Mouse (Mus musculus): ENCODE data around the gene Krtap28-10. TPM values are rescaled to one million over a fixed set of nuclear protein-coding genes. Genes with fewer than 3 reads are reported as not detected.

Krtap28-10 gene
- polyA plus RNA-seq (2015; fragmentation: Nextera tagmentation; extraction: Ambion mirVana), result not detected in 2 replicates

- Histone ChIP-seq H3K27me3 (ENCODE audit: insufficient read depth, low read length) (no peaks in the 10 kb centered on the region), H3K36me3 (ENCODE audit: insufficient read depth, low read length) (no peaks in the 10 kb centered on the region), H3K27ac (no peak within 1 kb of the TSS), H3K4me2 (ENCODE audit: low read length) (no peak within 1 kb of the TSS), H3K4me1 (replicated peaks; ENCODE audit: insufficient read depth, low read length) (0 out of 2 replicates have a peak, but pooled peaks cover 4% of the 10 kb centered on the region), H3K4me3 (replicated peaks; ENCODE audit: low read depth, low read length) (no peak within 1 kb of the TSS), H3K9ac (ENCODE audit: low read depth, low read length) (no peak within 1 kb of the TSS), H3K9me3 (replicated peaks; ENCODE audit: low read length) (no peaks in the 10 kb centered on the region)
- ATAC-seq (replicated peaks; ENCODE audit: low FRiP score, low read depth), result no peak
- no peak for DNase-seq (ENCODE audit: low spot score)
- no peak for TF ChIP-seq CTCF (IDR thresholded peaks at IDR 0.05; ENCODE audit: low read depth)
- 82% methylated on average over 2 of the region's 2 CpGs for WGBS
Observed at GRCm38 (mm10) chr1:83042380-83042779, at the start of gene Krtap28-10. Krtap28-10 (minus strand) TSS chr1:83042480.

GRCm38 (mm10) chr1:83091268-83091667 is 49.0 kb upstream of the Krtap28-10 start:
- TF ChIP-seq CTCF (IDR thresholded peaks at IDR 0.05; ENCODE audit: low read depth), result no peak
- no peak overlapping the region for H3K4me2 ChIP-seq (ENCODE audit: low read length)
- H3K36me3 ChIP-seq (ENCODE audit: insufficient read depth, low read length), result no peaks in the 10 kb centered on the region
- no peaks in the 10 kb centered on the region for H3K4me1 ChIP-seq (replicated peaks; ENCODE audit: insufficient read depth, low read length)
- 69% methylated on average over 3 of the region's 3 CpGs for WGBS
- no peak overlapping the region for H3K4me3 ChIP-seq (replicated peaks; ENCODE audit: low read depth, low read length)
- H3K9ac ChIP-seq (ENCODE audit: low read depth, low read length), result no peak overlapping the region
- no peak for ATAC-seq (replicated peaks; ENCODE audit: low FRiP score, low read depth)
- no peak overlapping the region for H3K27ac ChIP-seq
- H3K9me3 ChIP-seq (replicated peaks; ENCODE audit: low read length), result no peaks in the 10 kb centered on the region
- H3K27me3 ChIP-seq (ENCODE audit: insufficient read depth, low read length), result no peaks in the 10 kb centered on the region
- DNase-seq (ENCODE audit: low spot score), result no peak

- Histone ChIP-seq H3K4me2 (ENCODE audit: low read length) (no peak overlapping the region), H3K4me3 (replicated peaks; ENCODE audit: low read depth, low read length) (no peak overlapping the region), H3K9me3 (replicated peaks; ENCODE audit: low read length) (no peaks in the 10 kb centered on the region), H3K4me1 (replicated peaks; ENCODE audit: insufficient read depth, low read length) (no peaks in the 10 kb centered on the region), H3K36me3 (ENCODE audit: insufficient read depth, low read length) (no peaks in the 10 kb centered on the region), H3K27ac (no peak overlapping the region), H3K9ac (ENCODE audit: low read depth, low read length) (no peak overlapping the region), H3K27me3 (ENCODE audit: insufficient read depth, low read length) (no peaks in the 10 kb centered on the region)
- ATAC-seq (replicated peaks; ENCODE audit: low FRiP score, low read depth), result no peak
- 73% methylated on average over 2 of the region's 2 CpGs for WGBS
- DNase-seq (ENCODE audit: low spot score), result peak; percentile 28
- no peak for TF ChIP-seq CTCF (IDR thresholded peaks at IDR 0.05; ENCODE audit: low read depth)
Observed at GRCm38 (mm10) chr1:83084790-83085189, 42.5 kb upstream of the Krtap28-10 start.

DNA sequence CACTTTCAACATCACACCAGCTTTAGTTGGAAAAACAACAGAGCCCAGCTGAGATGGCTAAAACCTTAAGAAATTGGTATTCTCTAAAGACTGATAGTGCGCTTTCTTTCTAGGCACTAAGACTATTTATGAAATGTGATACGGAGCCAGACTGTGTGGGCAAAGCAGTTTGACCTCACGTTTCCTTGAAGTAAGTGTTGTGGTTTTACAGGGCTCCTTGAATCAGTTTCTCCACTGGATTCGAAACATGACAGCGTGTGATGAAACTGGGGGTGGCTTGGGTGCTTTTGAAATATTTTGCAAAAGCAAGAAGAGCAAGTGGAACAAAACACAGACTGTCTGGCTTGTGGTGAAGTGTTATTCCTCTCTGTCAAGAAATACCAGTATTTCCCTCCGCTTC is 34.7 kb upstream of the Krtap28-10 start:
- Histone ChIP-seq H3K36me3 (ENCODE audit: insufficient read depth, low read length) (no peaks in the 10 kb centered on the region), H3K4me3 (replicated peaks; ENCODE audit: low read depth, low read length) (no peak overlapping the region), H3K4me2 (ENCODE audit: low read length) (no peak overlapping the region), H3K9me3 (replicated peaks; ENCODE audit: low read length) (no peaks in the 10 kb centered on the region), H3K27ac (no peak overlapping the region), H3K4me1 (replicated peaks; ENCODE audit: insufficient read depth, low read length) (no peaks in the 10 kb centered on the region), H3K27me3 (ENCODE audit: insufficient read depth, low read length) (no peaks in the 10 kb centered on the region), H3K9ac (ENCODE audit: low read depth, low read length) (no peak overlapping the region)
- TF ChIP-seq CTCF (IDR thresholded peaks at IDR 0.05; ENCODE audit: low read depth), result no peak
- DNase-seq (ENCODE audit: low spot score) (no peak), ATAC-seq (replicated peaks; ENCODE audit: low FRiP score, low read depth) (no peak)
- 72% methylated on average over 6 of the region's 6 CpGs for WGBS

GRCm38 (mm10) chr1:83076190-83076917 is 34.1 kb upstream of the Krtap28-10 start:
- peak; percentile 69; the same call in 1 of the 2 replicates for ATAC-seq (replicated peaks; ENCODE audit: low FRiP score, low read depth)
- no peaks in the 10 kb centered on the region for H3K9me3 ChIP-seq (replicated peaks; ENCODE audit: low read length)
- WGBS, result 47% methylated on average over 11 of the region's 11 CpGs

GRCm38 (mm10) chr1:83075526-83076189 is 33.4 kb upstream of the Krtap28-10 start:
- Histone ChIP-seq H3K4me2 (ENCODE audit: low read length) (peak overlapping the region; percentile 47), H3K9me3 (replicated peaks; ENCODE audit: low read length) (no peaks in the 10 kb centered on the region), H3K9ac (ENCODE audit: low read depth, low read length) (no peak overlapping the region), H3K4me1 (replicated peaks; ENCODE audit: insufficient read depth, low read length) (no peaks in the 10 kb centered on the region), H3K27ac (no peak overlapping the region), H3K27me3 (ENCODE audit: insufficient read depth, low read length) (no peaks in the 10 kb centered on the region), H3K4me3 (replicated peaks; ENCODE audit: low read depth, low read length) (peak overlapping the region; percentile 23; the same call in 1 of the 2 replicates), H3K36me3 (ENCODE audit: insufficient read depth, low read length) (no peaks in the 10 kb centered on the region)
- no peak for ATAC-seq (replicated peaks; ENCODE audit: low FRiP score, low read depth)
- 34% methylated on average over 15 of the region's 15 CpGs for WGBS
- DNase-seq (ENCODE audit: low spot score), result no peak
- no peak for TF ChIP-seq CTCF (IDR thresholded peaks at IDR 0.05; ENCODE audit: low read depth)

More at GRCm38 (mm10) chr1:83076190-83076917, 34.1 kb upstream of the Krtap28-10 start:
- Histone ChIP-seq H3K27me3 (ENCODE audit: insufficient read depth, low read length) (no peaks in the 10 kb centered on the region), H3K4me3 (replicated peaks; ENCODE audit: low read depth, low read length) (peak overlapping the region; percentile 23; the same call in 1 of the 2 replicates), H3K9ac (ENCODE audit: low read depth, low read length) (no peak overlapping the region), H3K4me1 (replicated peaks; ENCODE audit: insufficient read depth, low read length) (no peaks in the 10 kb centered on the region), H3K27ac (no peak overlapping the region), H3K36me3 (ENCODE audit: insufficient read depth, low read length) (no peaks in the 10 kb centered on the region), H3K4me2 (ENCODE audit: low read length) (peak overlapping the region; percentile 47)
- peak; percentile 89 for TF ChIP-seq CTCF (IDR thresholded peaks at IDR 0.05; ENCODE audit: low read depth)
- DNase-seq (ENCODE audit: low spot score), result peak; percentile 84
